Comparison of ENCODE assay signal across 20 mouse cellular contexts in the genomic region with DNA sequence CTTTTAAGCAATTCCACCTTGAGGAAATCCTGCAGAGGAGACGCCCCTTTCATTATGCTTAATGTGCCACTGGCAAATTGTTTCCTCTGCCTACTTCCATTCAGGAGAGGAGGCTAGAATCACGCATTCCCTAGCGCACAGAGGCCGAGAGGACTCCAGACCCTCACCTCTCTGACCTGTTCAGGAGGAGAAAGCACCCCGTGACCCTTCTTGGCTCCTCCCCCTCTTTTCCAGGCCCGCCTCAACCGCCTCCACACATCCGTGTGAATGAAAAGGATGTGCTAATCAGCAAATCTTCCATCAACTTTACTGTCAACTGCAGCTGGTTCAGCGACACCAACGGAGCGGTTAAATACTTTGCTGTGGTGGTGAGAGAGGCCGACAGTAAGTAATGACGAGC.
DNase-seq lines count a peak whose midpoint lies in the region; ATAC-seq and TF ChIP-seq lines count a peak whose summit lies in the region.
"Had no signal": no experiment of that assay in that cellular context is flagged by ENCODE, and none has a peak within 500 bp of the region (broad histone marks: within the 10 kb centered on the region; RNA-seq: fewer than 3 reads in every experiment).

No protein-coding gene starts in this region.

- H3K4me3 ChIP-seq in heart, adult 2 months, result no peak overlapping the region
- no peak overlapping the region for H3K4me3 ChIP-seq in kidney, embryonic 15.5 days (replicated peaks)
- no peak overlapping the region for H3K4me3 ChIP-seq in gastrocnemius, adult 2 months
- H3K4me3 ChIP-seq: embryonic facial prominence, embryonic 12.5 days; forebrain, embryonic 15.5 days; heart, embryonic 12.5 days had no signal

- DNase-seq in heart, adult 11 months, result peak; percentile 88
- no peak for DNase-seq in heart, adult 2 months
- no peak for DNase-seq in kidney, postnatal 25 days
- peak; percentile 36 for DNase-seq in embryo, embryonic 10 days (ENCODE audit: low spot score)
- peak; percentile 23 for DNase-seq in mesoderm, embryonic 11.5 days (ENCODE audit: low read depth, low spot score)
- DNase-seq in gastrocnemius, adult 2 months, result no peak
- no peak for DNase-seq in adrenal gland, postnatal 14 days
- DNase-seq: adrenal gland, adult 8-10 months; B cell, adult 2 months; cerebellum, adult 11 months; cerebellum, adult 9-10 months; cerebellum, postnatal 25 days; gastrocnemius, postnatal 10 days had no signal

- intact Hi-C loops in heart, adult 2 months (cut with DNase I), result no loop called here
- intact Hi-C loops in gastrocnemius, adult 2 months (cut with DNase I), result no loop called here

- H3K27ac ChIP-seq in heart, adult 2 months, result no peak overlapping the region
- H3K27ac ChIP-seq in kidney, embryonic 15.5 days, result no peak overlapping the region
- no peak overlapping the region for H3K27ac ChIP-seq in gastrocnemius, adult 2 months
- H3K27ac ChIP-seq: embryonic facial prominence, embryonic 12.5 days; forebrain, embryonic 15.5 days; hindbrain, embryonic 14.5 days had no signal

- no peaks in the 10 kb centered on the region for H3K9me3 ChIP-seq in kidney, embryonic 15.5 days (replicated peaks)
- H3K9me3 ChIP-seq: embryonic facial prominence, embryonic 12.5 days; forebrain, embryonic 15.5 days; heart, embryonic 12.5 days had no signal

- WGBS in heart, adult 2 months, result 48% methylated on average over 13 of the region's 13 CpGs
- WGBS in kidney, embryonic 15.5 days, result 15% methylated on average over 13 of the region's 13 CpGs

- no peak overlapping the region for H3K9ac ChIP-seq in heart, adult 2 months (ENCODE audit: low read depth, low read length)
- no peak overlapping the region for H3K9ac ChIP-seq in kidney, embryonic 15.5 days
- H3K9ac ChIP-seq: embryonic facial prominence, embryonic 12.5 days; forebrain, embryonic 15.5 days; heart, embryonic 12.5 days; hindbrain, embryonic 14.5 days had no signal

- H3K4me1 ChIP-seq in heart, adult 2 months (ENCODE audit: control insufficient read depth, insufficient read depth, low read length), result no peaks in the 10 kb centered on the region
- no peaks in the 10 kb centered on the region for H3K4me1 ChIP-seq in kidney, embryonic 15.5 days
- H3K4me1 ChIP-seq: embryonic facial prominence, embryonic 12.5 days; heart, embryonic 12.5 days had no signal

- TF ChIP-seq POLR2A in heart, adult 2 months (IDR thresholded peaks at IDR 0.05; ENCODE audit: insufficient read depth, low read depth, low read length), result no peak

- H3K4me2 ChIP-seq in kidney, embryonic 15.5 days, result no peak overlapping the region
- H3K4me2 ChIP-seq: embryonic facial prominence, embryonic 12.5 days; forebrain, embryonic 15.5 days; heart, embryonic 12.5 days; hindbrain, embryonic 14.5 days had no signal

- TF ChIP-seq CTCF in heart, adult 2 months (IDR thresholded peaks at IDR 0.05), result no peak
- no peak for TF ChIP-seq CTCF in gastrocnemius, adult 2 months (IDR thresholded peaks at IDR 0.05)

- ATAC-seq in kidney, embryonic 15.5 days (replicated peaks; ENCODE audit: low FRiP score), result 0 out of 2 replicates have a peak, but pooled peaks have one; percentile 46
- ATAC-seq: CD4-positive, CD25-positive, alpha-beta regulatory T cell, adult 4 months; forebrain, embryonic 15.5 days had no signal

- H3K27me3 ChIP-seq in heart, adult 2 months (ENCODE audit: control insufficient read depth, insufficient read depth, low read length), result no peaks in the 10 kb centered on the region
- H3K27me3 ChIP-seq in kidney, embryonic 15.5 days, result no peaks in the 10 kb centered on the region
- H3K27me3 ChIP-seq: embryonic facial prominence, embryonic 12.5 days; forebrain, embryonic 15.5 days; heart, embryonic 12.5 days had no signal

- no peaks in the 10 kb centered on the region for H3K79me2 ChIP-seq in heart, adult 2 months (replicated peaks; ENCODE audit: control insufficient read depth, insufficient read depth, low read length)

- TF ChIP-seq EP300 in heart, adult 2 months (IDR thresholded peaks at IDR 0.05; ENCODE audit: insufficient read depth, low read depth, low read length), result no peak

- H3K36me3 ChIP-seq in heart, adult 2 months (ENCODE audit: control insufficient read depth, insufficient read depth, low read length), result no peaks in the 10 kb centered on the region; the same call in 1 of the 2 replicates
- no peaks in the 10 kb centered on the region for H3K36me3 ChIP-seq in kidney, embryonic 15.5 days
- H3K36me3 ChIP-seq: embryonic facial prominence, embryonic 12.5 days; forebrain, embryonic 15.5 days; G1E had no signal

Comparison
In these comparisons a context has a peak if more than half of its experiments do, and no peak if none do; other contexts are left out.
1. DNase-seq: peak in heart, adult 11 months (single experiment), embryo, embryonic 10 days (single experiment) and mesoderm, embryonic 11.5 days (single experiment); none in heart, adult 2 months (0 of 2), kidney, postnatal 25 days (0 of 2), gastrocnemius, adult 2 months (single experiment) and adrenal gland, postnatal 14 days (single experiment).